Mouse (Mus musculus) CH12.LX (cell line): Measurements from ENCODE around the gene Trmt10a.

Experiments used
- CTCF ChIP-seq, 2 experiments: IDR thresholded peaks in 1 of 2; conservative IDR thresholded peaks in 1 of 2; 2 replicates each; pipeline ENCODE4 v1.5.1; 2011 to 2012; ENCODE audit warnings: low read depth in 2 of 2, low read length in 2 of 2, improper control_type of control experiment in 1 of 2, inconsistent platforms in 1 of 2, mild to moderate bottlenecking in 1 of 2, moderate library complexity in 1 of 2
- HCFC1 ChIP-seq: IDR thresholded peaks from 2 replicates; pipeline ENCODE4 v1.6.1; 2012; ENCODE audit warnings: low read depth, mild to moderate bottlenecking, inconsistent platforms, low read length, improper control_type of control experiment
- MAX ChIP-seq: IDR thresholded peaks from 2 replicates; pipeline ENCODE4 v1.6.1; 2011; ENCODE audit warnings: low read length, improper control_type of control experiment
- MYC ChIP-seq: IDR thresholded peaks from 2 replicates; pipeline ENCODE4 v1.6.1; 2011; ENCODE audit warnings: low read depth, mild to moderate bottlenecking, improper control_type of control experiment, low read length
- POLR2A ChIP-seq: IDR thresholded peaks from 2 replicates; pipeline ENCODE4 v1.6.1; 2011; ENCODE audit warnings: low read depth, mild to moderate bottlenecking, improper control_type of control experiment, low read length
- POLR2AphosphoS2 ChIP-seq: IDR thresholded peaks from 2 replicates; pipeline ENCODE4 v1.6.1; 2011; ENCODE audit warnings: low read depth, low read length, improper control_type of control experiment
- RCOR1 ChIP-seq: conservative IDR thresholded peaks from 2 replicates; pipeline ENCODE4 v1.6.1; 2012; ENCODE audit warnings: low read depth, mild to moderate bottlenecking, inconsistent platforms, low read length, improper control_type of control experiment
- USF2 ChIP-seq: conservative IDR thresholded peaks from 2 replicates; pipeline ENCODE4 v1.6.1; 2011; ENCODE audit warnings: low read depth, low read length, improper control_type of control experiment
- ZMIZ1 ChIP-seq: IDR thresholded peaks from 2 replicates; pipeline ENCODE4 v1.6.1; 2012; ENCODE audit warnings: low read depth, mild to moderate bottlenecking, inconsistent platforms, low read length, improper control_type of control experiment
- ZNF384 ChIP-seq: IDR thresholded peaks from 2 replicates; pipeline ENCODE4 v1.6.1; 2012; ENCODE audit warnings: low read depth, low read length, improper control_type of control experiment, inconsistent platforms

GRCm38 (mm10) chr3:138197093-138197492, 53.8 kb downstream of the Trmt10a start:
- no peak for TF ChIP-seq USF2
- TF ChIP-seq POLR2AphosphoS2, result no peak
- no peak for TF ChIP-seq CTCF (conservative IDR thresholded peaks at IDR 0.05 in 1 of 2, IDR thresholded peaks at IDR 0.05 in 1 of 2; ENCODE audit: low read depth in 2 of 2, low read length in 2 of 2)
- TF ChIP-seq ZMIZ1, result no peak
- TF ChIP-seq MAX, result no peak
- no peak for TF ChIP-seq POLR2A
- no peak for TF ChIP-seq HCFC1
- TF ChIP-seq MYC, result no peak
- no peak for TF ChIP-seq RCOR1
- TF ChIP-seq ZNF384, result no peak
